Mouse (Mus musculus) spleen, postnatal 10 days (tissue): ENCODE data around the gene Pnpla6.

Experiments used
- DNase-seq, 2 experiments: peaks; one replicate each; pipeline ENCODE4 v3.0.0; 2021 to 2022; ENCODE audit warnings: low spot score in 2 of 2

The Pnpla6 gene

DNA sequence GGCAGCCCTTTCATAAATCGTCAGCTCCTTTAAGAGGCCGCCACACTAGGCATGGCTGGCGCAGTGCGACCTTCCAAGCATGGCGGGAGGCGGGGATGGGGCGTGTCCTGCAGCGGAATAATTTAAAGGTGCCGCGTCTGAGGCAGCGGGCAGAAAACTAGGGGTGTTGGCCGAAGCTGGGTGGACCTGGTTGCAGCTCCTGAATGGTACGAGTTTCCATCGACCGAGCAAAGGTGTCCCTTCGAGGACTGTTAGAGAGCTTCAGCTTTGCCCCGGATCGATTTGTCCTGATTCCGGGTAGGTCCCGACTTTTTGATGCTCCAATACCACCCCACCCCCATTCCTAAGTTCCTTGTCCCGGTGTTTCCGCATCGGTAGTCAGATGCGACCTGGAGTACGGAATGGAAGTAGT lies at the start of gene Pnpla6:
Gene Pnpla6 (plus strand): TSS at position 125 of the 412 bp plus-strand sequence.
- peak; percentile 82 to 92 for DNase-seq

DNA sequence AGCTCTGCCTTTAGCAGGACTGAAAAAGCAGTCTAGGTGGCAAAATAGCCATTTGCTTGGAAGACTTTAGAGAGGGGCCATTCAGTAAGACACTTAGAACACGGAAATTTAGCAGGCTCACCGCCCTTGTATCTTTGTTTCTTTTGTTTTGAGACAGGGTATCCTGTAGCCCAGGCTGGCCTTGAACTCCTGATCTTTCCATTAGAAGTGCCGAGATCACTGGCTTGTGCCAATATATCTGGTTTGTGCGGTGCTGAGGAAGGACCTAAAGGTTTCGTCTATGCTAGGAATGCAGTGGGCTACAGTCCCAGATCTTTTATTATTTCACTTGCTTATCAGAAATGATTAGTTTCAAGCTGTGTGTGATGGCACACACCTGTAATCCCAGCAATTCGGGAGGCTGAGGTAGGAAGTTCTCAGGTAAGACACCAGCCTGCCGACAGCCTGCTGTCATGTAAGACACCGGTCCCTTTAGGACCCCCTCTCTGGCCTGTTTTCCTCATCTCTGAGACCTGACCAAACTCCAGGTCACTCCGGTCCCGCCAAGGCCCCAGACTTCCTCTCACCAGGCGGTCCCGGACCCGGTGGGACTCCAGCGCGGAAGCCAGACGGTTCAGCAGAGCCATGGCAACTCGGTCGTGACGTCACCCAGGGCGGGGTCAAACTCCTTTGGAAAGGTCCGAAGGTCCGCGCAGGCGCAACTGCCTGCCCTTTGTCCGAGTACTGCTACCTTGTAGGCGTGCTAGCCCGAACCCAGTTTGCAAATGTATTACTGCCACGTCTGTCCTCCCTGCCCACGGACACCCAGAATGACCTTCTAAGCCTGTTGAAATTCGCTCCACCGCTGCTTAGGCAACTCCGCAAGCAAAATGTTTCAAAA lies 47.9 kb upstream of the Pnpla6 start, which contains the start of gene Pex11g:
Gene Pex11g (minus strand): TSS at position 675 of the 880 bp plus-strand sequence.
- peak; percentile 90 to 95 for DNase-seq

GRCm38 (mm10) chr8:3467886-3468545 lies 47.2 kb upstream of the Pnpla6 start:
- DNase-seq, result no peak

DNA sequence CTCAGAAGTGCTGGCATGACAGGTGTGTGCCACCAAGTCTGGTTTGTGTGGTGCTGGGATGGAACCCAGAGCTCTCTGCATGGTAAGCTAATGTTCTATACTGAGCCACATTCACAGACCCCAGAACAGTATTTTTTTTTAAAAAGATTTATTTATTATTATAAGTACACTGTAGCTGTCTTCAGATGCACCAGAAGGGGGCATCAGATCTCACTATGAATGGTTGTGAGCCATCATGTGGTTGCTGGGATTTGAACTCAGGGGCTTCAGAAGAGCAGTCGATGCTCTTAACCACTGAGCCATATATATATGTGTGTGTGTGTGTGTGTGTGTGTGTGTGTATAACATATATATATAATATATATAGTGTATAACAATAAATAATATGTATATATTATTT lies 46.3 kb upstream of the Pnpla6 start:
- DNase-seq, result no peak

DNA sequence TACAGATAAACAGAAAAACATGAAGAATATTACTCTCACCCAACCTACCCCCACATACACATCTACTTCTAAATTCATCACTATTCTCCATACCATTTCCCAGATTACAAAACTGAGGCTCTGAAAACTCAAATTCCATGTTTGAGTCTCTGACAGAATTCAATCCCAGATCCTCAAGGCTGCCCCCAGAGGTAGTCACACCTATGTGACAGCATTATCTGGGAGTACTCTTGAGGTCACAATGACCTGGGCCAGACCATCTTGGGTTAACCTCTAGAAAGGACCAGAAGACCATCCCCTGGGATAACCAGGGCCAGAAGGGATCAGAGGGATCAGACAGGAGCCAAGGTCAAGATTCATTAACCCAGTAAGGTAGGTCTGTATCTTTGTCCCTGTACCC lies 44.6 kb upstream of the Pnpla6 start, which contains the start of gene Tex45:
Gene Tex45 (plus strand): TSS at position 301 of the 400 bp plus-strand sequence.
- no peak for DNase-seq

GRCm38 (mm10) chr8:3475715-3476429 lies 39.3 kb upstream of the Pnpla6 start:
- DNase-seq, result no peak

GRCm38 (mm10) chr8:3480221-3480785 lies 34.9 kb upstream of the Pnpla6 start:
- no peak for DNase-seq

DNA sequence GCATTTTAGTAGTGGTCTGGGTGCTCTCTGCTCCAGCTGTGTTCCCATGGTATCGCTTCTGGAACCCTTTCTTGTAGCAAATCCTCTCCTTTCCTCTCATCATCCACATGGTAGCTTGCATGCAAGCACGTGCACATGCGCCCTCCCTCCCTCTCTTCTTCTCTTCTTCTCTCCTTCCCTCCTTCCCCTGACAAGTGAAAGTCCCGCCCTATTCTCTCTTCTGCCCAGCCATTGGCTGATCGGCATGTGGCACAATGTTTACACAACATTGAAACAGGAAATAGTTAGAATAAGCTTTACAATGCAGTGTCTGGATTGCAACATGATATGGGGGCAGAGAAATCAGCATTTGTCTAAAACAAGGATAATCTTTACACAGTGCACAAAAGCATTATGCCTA lies 33.6 kb upstream of the Pnpla6 start:
- DNase-seq, result no peak

DNA sequence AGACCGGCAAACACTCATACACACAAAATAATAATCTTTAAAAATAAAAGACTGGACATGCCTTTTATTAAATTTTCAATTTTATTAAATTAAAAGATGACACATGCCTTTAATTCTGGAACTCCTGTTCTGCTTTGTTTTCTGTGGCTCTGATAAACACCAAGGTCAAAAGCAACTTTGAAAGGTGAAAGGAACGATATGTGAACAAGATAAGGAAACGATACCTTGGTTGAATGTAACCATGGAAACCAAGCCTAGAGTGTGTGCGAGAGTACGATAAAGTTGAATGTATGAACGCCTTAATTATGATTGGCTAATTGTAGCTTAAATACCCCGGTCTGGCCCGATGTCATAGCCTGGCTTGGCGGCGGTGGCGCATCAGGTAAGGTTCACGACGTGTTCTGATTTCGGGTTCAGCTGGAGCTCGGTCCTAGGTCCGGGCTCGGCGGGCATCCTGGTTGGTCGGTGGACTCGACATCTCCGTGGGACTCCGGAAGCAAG lies 32.9 kb upstream of the Pnpla6 start:
- no peak for DNase-seq

DNA sequence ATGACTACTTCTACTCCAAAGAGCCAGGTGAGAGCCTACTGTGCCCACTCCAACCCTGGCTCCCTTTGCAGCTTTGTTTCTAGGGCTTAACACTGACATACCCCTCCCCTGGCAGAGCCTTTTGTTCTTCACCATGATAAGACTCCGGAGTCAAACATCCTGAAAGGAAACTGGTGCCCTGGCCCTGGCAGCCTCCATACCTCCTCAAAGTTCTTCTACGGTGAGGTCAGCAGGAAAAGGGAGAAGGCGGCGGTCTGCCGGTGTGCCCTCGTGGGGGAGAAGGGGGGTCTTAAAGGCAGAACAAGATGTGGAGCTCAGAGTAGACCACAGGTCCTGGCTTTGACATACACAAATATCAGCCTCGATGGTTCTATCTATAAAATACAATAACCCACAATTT lies 31.6 kb upstream of the Pnpla6 start:
- no peak for DNase-seq

DNA sequence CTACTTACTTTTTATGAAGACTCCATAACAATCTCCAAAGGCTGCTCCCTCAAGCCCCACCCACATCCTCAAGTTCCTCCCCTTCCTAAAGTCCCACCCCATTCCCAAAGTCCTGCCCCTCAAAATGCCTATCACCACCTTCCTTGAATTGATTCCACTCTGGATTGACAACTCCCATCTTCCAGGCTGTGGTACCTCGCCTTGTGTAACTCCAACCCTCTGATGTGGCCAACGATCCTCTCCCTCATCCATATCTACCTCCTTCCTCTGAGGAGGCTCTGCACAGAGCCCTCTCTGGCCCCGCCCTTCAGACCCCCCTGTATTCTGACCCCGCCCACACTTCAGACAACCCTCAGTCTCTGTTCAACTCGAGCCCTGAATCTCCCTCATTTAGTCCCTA lies 30.0 kb upstream of the Pnpla6 start:
- no peak for DNase-seq

DNA sequence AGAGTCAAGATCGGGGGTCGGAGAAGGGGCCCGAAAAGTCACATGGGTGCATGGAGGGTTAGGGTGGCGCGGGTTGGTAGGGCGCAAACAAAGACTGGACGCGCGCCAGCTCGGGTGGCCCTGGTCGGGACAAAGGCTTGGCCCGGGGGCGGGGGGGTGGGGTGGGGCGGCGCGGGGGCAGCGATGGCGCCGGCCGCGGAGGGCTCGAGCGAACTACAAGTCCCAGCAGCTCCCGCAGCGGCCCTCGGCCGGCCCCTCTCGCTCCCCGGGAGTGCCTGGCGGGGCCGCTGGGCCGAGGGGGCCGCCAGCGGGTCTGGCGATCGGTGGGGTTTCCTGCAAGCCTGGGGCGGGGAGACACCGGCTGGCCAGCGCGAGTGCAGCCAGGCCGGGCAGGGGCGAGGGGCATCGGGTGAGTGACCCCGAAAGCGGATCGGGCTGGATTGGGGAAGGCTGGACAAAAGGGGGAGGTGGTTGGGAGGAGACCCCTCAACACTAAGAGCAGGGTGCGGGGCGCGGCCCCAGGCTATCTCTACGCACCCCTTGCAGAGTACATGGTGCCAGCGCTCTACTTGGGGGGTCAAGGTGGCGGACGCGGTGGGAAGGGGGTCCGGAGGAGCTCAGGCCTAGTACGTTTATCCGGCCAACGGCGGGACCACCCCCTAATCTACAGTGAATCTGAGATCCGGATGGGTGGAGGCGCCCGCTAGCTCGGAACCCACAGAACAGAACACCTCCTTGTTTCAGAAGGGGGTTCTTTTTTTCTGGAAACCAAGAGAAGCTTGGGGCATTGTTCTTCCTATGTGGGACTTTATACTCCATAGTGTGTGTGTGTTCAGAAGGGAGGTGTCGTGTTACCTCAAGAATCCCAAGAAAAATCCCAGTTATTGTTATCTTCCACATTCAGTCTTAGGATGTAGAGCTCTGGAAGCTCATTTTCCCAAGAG lies 22.0 kb upstream of the Pnpla6 start, which contains the start of gene Zfp358:
Gene Zfp358 (plus strand): TSS at position 238 of the 944 bp plus-strand sequence.
- peak; percentile 47 to 74 for DNase-seq

- no peak for DNase-seq
Measured at GRCm38 (mm10) chr8:3493845-3494208, 21.4 kb upstream of the Pnpla6 start.

GRCm38 (mm10) chr8:3495578-3496427 lies 19.4 kb upstream of the Pnpla6 start:
- DNase-seq, result no peak

DNA sequence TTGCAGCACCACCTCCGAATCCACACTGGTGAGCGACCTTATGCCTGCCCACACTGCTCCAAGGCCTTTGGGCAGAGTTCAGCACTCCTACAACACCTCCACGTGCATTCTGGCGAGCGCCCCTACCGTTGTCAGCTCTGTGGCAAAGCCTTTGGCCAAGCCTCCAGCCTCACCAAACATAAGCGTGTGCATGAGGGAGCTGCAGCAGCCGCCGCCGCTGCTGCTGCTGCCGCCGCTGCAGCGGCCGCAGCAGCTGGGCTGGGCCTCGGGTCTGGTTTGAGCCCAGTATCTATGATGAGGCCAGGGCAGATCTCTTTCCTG lies 18.8 kb upstream of the Pnpla6 start:
- DNase-seq, result no peak

GRCm38 (mm10) chr8:3498583-3498982 lies 16.6 kb upstream of the Pnpla6 start:
- no peak for DNase-seq

DNA sequence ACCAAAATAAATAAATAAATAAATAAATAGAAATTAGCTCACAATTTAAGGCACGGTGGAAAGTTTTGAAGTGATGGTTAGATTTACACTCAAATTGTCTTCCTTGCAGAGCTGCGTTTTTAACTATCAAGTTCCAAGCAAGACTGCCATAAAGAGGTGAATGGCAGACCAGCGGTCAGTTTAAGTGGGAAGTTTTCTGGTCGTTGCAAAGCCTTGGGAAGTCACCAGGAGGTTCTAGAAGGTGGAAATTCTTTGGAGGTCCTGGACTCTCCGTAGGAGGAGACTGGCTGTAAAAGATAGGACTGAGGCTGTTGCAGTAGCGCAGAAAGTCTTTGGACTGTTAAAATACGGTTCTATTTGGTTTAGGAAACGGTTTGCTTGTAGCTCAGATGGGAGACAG lies 15.4 kb upstream of the Pnpla6 start:
- no peak for DNase-seq

DNA sequence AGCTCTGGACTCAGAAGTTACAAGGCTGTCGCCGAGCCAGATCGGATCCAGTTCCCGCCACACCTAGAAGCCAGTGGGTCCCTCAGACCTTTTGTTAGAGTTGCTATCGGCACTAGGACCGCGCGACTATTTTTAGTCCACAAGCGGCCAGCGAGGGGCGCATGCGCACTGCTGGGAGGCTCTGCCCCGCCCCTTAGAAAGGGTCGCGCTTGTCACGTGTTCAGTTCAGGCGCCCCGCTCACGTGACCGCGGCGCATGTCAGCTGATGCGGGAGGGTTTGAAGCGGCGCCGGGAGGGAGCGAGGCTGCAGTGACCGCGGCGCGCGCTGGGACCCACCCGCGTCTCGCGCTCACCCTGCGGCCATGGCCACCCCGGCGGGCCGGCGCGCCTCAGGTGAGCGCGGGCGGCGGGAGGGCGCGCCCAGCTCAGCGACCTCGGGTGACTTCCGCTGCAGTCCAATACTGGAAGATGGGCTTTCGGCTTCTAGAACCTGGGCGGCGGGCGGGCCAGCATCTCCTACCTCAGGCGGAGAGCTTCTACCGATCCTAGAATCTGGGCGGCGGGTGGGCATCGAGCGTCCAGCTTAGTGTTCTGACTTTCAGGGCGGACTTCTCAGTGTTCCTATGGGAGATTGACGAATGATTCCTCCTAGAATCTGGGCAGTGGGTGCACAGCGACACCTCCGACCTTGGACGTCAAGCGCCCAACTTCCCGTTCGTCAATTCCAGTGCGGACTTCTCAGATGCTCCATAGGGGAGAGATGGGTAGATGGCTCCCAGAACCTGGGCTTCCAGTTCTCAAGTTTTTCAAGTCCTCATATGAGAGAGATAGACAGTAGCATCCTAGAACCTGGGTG lies 14.7 kb upstream of the Pnpla6 start, which contains the start of gene Mcoln1:
Gene Mcoln1 (plus strand): TSS at position 223 of the 856 bp plus-strand sequence.
- DNase-seq, result peak; percentile 98

DNA sequence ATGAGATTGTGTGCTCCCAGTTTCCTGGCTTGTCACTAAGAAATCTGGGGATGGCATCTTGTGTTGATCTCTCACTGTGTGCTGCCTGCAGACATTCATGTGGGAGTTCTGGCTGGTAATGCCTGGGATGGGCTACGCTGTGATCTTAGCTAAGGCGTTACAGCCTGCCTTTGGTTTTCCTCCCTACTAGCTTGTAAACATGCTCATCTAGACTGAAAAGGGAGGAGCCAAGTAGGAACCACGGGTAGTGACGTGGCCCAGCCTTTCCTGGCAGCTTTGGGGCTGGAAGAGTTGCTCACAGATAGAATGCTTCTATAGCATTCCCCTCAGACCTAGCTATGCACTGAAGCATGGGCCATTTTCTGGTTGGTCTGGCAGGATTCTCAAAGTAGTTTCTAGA lies 13.0 kb upstream of the Pnpla6 start:
- no peak for DNase-seq
